Mouse (Mus musculus) limb, embryonic 12.5 days (tissue): Measurements from ENCODE around the gene Sema7a. TPM values are rescaled to one million over a fixed set of nuclear protein-coding genes. Genes with fewer than 3 reads are reported as not detected.

ENCODE experiments used
- ATAC-seq: fragments of 200-750 bp; cut with Nextera tagmentation; 2 replicates; pipeline ENCODE4 v1.8.0; 2017; ENCODE audit warnings: low read depth, moderate TSS enrichment; ENCODE audit not compliant: insufficient number of reproducible peaks, insufficient read depth, low FRiP score, low TSS enrichment
- H3K27ac ChIP-seq: fragments of 300-500 bp; sonication (generic); 2 replicates; pipeline ENCODE4 v1.5.1; 2016; ENCODE audit warnings: mild to moderate bottlenecking, moderate library complexity
- H3K27me3 ChIP-seq: fragments of 300-500 bp; sonication (generic); 2 replicates; pipeline ENCODE4 v1.6.1; 2016; ENCODE audit warnings: mild to moderate bottlenecking, moderate library complexity
- H3K36me3 ChIP-seq: fragments of 300-500 bp; sonication (generic); 2 replicates; pipeline ENCODE4 v1.6.1; 2016; ENCODE audit warnings: mild to moderate bottlenecking, moderate library complexity
- H3K4me1 ChIP-seq: fragments of 300-500 bp; sonication (generic); replicated peaks from 2 replicates; pipeline ENCODE4 v1.6.1; 2016
- H3K4me2 ChIP-seq: fragments of 300-500 bp; sonication (generic); 2 replicates; pipeline ENCODE4 v1.6.1; 2016; ENCODE audit warnings: mild to moderate bottlenecking, moderate library complexity
- H3K4me3 ChIP-seq: fragments of 300-500 bp; sonication (generic); replicated peaks from 2 replicates; pipeline ENCODE4 v1.5.1; 2016; ENCODE audit warnings: mild to moderate bottlenecking
- H3K9ac ChIP-seq: fragments of 300-500 bp; sonication (generic); replicated peaks from 2 replicates; pipeline ENCODE4 v1.6.1; 2016; ENCODE audit warnings: mild to moderate bottlenecking, moderate library complexity
- H3K9me3 ChIP-seq: fragments of 300-500 bp; sonication (generic); 2 replicates; pipeline ENCODE4 v1.6.1; 2016; ENCODE audit warnings: mild to moderate bottlenecking, moderate library complexity
- WGBS: fragments of 180-500 bp; shearing (Covaris S2); methylation state at CpG from one replicate; pipeline ENCODE4 v1.1.7; 2016; 5-methylcytosine and 5-hydroxymethylcytosine counted together
- polyA plus RNA-seq: library from polyadenylated mRNA; unstranded; fragments of >200 nt; fragmentation: Nextera tagmentation; extraction: Ambion mirVana; gene quantifications from 2 replicates; pipeline ENCODE4 v1.2.1, GENCODE M21; 2016

Gene Sema7a
- polyA plus RNA-seq, 1 experiment from 2014 or later: 0.99 TPM

DNA sequence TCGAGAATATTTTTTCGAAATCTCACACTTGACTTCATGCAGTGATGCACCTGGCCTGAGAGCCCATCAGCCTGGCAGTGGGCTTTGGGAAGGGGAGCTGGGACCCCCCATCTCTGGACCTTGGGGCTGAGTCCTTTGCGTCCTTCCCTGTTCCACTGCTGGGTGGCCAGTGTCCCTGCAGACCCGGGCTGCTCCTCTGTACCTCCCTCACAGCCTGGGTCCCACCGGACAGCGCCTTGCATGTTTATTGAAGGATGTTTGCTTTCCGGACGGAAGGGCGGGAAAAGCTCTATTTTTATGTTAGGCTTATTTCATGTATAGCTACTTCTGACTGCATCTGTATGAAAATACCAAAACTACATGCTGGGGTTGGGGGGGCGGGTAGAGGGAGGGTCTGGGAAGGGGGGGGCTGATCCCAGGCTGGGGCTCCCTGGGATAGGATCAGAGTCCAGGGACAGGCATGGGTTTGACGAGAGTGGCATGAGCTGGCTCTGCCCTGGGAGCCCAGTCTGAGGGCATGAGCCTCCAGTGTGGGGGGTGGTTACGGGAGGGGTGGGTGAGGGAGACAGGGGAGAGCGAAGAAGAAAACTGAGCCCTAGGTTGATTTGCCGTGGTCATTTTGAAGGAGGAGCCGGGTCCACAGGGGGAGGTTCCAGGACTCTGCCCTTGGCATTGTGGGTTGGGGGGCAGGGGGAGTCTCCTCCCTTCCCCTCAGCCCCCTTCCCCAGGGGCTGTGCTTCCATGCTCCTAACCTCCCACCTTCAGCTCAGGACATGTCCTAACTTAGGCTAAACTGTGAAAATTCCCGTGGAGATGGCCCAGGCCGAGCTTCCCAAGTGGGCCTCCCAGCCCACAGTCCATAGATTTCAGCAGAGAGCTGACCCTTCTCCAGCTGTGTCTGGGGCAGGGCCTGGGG lies 22.2 kb downstream of the Sema7a start:
- H3K9me3 ChIP-seq: no peaks in the 10 kb centered on the region
- H3K9ac ChIP-seq: no peak overlapping the region
- H3K36me3 ChIP-seq: no peaks in the 10 kb centered on the region
- H3K4me1 ChIP-seq: peaks cover 10% of the 10 kb centered on the region
- no peak for ATAC-seq
- no peaks in the 10 kb centered on the region for H3K27me3 ChIP-seq
- H3K4me2 ChIP-seq: no peak overlapping the region
- 71% methylated on average over 17 of the region's 17 CpGs for WGBS
- no peak overlapping the region for H3K27ac ChIP-seq
- H3K4me3 ChIP-seq: no peak overlapping the region

- no peak overlapping the region for H3K4me3 ChIP-seq
- no peaks in the 10 kb centered on the region for H3K36me3 ChIP-seq
- no peak for ATAC-seq
- H3K27me3 ChIP-seq: no peaks in the 10 kb centered on the region
- H3K4me1 ChIP-seq: peaks cover 10% of the 10 kb centered on the region
- no peak overlapping the region for H3K9ac ChIP-seq
- 85% methylated on average over 4 of the region's 4 CpGs for WGBS
- H3K27ac ChIP-seq: no peak overlapping the region
- H3K4me2 ChIP-seq: no peak overlapping the region
- no peaks in the 10 kb centered on the region for H3K9me3 ChIP-seq
Observed at GRCm38 (mm10) chr9:57963249-57963997, 23.5 kb downstream of the Sema7a start.

DNA sequence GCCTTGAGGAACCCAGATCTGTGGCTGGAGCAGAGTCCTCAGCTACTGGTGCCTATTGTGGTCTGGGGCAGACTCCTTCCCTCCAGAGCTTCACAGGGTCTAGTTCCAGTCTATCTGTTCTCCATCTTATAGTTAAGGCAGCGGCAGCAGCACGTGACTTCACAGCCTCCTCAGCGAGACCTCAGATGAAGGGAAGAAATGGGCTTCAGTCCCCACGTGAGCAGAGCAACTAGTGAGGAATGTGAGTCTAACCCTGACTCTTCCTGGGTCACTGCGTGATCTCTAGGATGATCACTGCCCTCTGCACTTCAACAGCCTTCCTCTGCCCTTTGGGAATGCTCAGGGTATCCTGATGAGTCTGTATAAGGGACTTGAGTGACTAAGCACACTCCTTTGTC lies 24.1 kb downstream of the Sema7a start:
- Histone ChIP-seq H3K4me1 (peaks cover 10% of the 10 kb centered on the region), H3K4me3 (no peak overlapping the region), H3K4me2 (no peak overlapping the region), H3K9ac (no peak overlapping the region), H3K36me3 (no peaks in the 10 kb centered on the region), H3K27ac (no peak overlapping the region), H3K27me3 (no peaks in the 10 kb centered on the region), H3K9me3 (no peaks in the 10 kb centered on the region)
- no peak for ATAC-seq
- WGBS: 83% methylated on average over 5 of the region's 5 CpGs

DNA sequence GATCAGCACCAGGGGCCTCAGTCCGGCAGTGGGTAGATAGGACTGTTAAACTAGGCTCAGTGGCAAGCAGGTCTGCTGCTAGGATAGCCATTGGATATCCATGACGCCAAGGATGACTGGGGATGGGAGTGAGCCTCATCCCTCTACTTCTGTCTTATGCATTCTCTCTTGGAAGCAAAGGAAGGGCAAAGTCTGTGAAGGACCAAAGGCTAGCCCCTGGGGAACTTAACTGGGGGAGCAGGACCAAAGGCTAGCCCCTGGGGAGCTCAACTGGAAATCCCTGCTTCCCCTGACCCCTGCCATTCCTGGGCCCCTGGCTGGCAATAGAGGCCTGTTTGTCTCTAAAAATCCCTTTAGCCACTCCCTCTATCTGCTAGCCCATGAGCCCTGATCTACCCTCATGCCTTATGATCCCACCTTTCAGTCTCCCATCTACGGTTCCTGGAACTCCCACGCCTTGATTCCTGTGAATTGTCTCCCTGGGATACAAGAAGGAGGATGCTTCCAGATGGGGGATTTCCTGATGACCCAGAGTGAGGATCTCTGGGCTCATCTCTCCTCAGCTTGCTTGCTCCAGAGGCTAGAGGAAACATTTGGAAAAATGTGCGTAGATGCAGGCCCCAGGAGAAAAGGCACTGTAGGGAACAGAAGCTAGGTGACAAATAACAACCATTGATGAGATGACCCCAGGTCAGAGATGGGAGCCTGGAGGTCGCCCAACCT lies 24.8 kb downstream of the Sema7a start:
- no peak overlapping the region for H3K9ac ChIP-seq
- no peak overlapping the region for H3K4me3 ChIP-seq
- ATAC-seq: no peak
- no peaks in the 10 kb centered on the region for H3K27me3 ChIP-seq
- WGBS: 76% methylated on average over 6 of the region's 6 CpGs
- H3K4me2 ChIP-seq: no peak overlapping the region
- H3K27ac ChIP-seq: no peak overlapping the region
- H3K4me1 ChIP-seq: peaks cover 13% of the 10 kb centered on the region
- no peaks in the 10 kb centered on the region for H3K9me3 ChIP-seq
- H3K36me3 ChIP-seq: no peaks in the 10 kb centered on the region

GRCm38 (mm10) chr9:57965281-57966185 lies 25.6 kb downstream of the Sema7a start:
- Histone ChIP-seq H3K36me3 (no peaks in the 10 kb centered on the region), H3K27ac (no peak overlapping the region), H3K4me1 (peaks cover 20% of the 10 kb centered on the region), H3K9ac (no peak overlapping the region), H3K27me3 (no peaks in the 10 kb centered on the region), H3K9me3 (no peaks in the 10 kb centered on the region), H3K4me3 (no peak overlapping the region), H3K4me2 (no peak overlapping the region)
- no peak for ATAC-seq
- 59% methylated on average over 12 of the region's 12 CpGs for WGBS

- WGBS: 80% methylated on average over 14 of the region's 14 CpGs
- H3K4me1 ChIP-seq: peaks cover 27% of the 10 kb centered on the region
- H3K27ac ChIP-seq: no peak overlapping the region
- ATAC-seq: no peak
- H3K4me3 ChIP-seq: no peak overlapping the region
- H3K9me3 ChIP-seq: no peaks in the 10 kb centered on the region
- no peaks in the 10 kb centered on the region for H3K27me3 ChIP-seq
- H3K36me3 ChIP-seq: no peaks in the 10 kb centered on the region
- no peak overlapping the region for H3K9ac ChIP-seq
- H3K4me2 ChIP-seq: no peak overlapping the region
Observed at GRCm38 (mm10) chr9:57967237-57967960, 27.5 kb downstream of the Sema7a start.

GRCm38 (mm10) chr9:57968166-57968771 lies 28.4 kb downstream of the Sema7a start:
- Histone ChIP-seq H3K4me3 (no peak overlapping the region), H3K27me3 (no peaks in the 10 kb centered on the region), H3K36me3 (no peaks in the 10 kb centered on the region), H3K27ac (no peak overlapping the region), H3K4me2 (no peak overlapping the region), H3K4me1 (peaks cover 30% of the 10 kb centered on the region), H3K9me3 (no peaks in the 10 kb centered on the region), H3K9ac (no peak overlapping the region)
- WGBS: 90% methylated on average over 9 of the region's 9 CpGs
- no peak for ATAC-seq

GRCm38 (mm10) chr9:57968783-57969542 lies 29.1 kb downstream of the Sema7a start:
- WGBS: 88% methylated on average over 8 of the region's 8 CpGs
- no peaks in the 10 kb centered on the region for H3K36me3 ChIP-seq
- H3K27me3 ChIP-seq: no peaks in the 10 kb centered on the region
- peaks cover 37% of the 10 kb centered on the region for H3K4me1 ChIP-seq
- no peak overlapping the region for H3K27ac ChIP-seq
- no peak overlapping the region for H3K9ac ChIP-seq
- no peak overlapping the region for H3K4me3 ChIP-seq
- H3K9me3 ChIP-seq: no peaks in the 10 kb centered on the region
- H3K4me2 ChIP-seq: no peak overlapping the region
- ATAC-seq: no peak

DNA sequence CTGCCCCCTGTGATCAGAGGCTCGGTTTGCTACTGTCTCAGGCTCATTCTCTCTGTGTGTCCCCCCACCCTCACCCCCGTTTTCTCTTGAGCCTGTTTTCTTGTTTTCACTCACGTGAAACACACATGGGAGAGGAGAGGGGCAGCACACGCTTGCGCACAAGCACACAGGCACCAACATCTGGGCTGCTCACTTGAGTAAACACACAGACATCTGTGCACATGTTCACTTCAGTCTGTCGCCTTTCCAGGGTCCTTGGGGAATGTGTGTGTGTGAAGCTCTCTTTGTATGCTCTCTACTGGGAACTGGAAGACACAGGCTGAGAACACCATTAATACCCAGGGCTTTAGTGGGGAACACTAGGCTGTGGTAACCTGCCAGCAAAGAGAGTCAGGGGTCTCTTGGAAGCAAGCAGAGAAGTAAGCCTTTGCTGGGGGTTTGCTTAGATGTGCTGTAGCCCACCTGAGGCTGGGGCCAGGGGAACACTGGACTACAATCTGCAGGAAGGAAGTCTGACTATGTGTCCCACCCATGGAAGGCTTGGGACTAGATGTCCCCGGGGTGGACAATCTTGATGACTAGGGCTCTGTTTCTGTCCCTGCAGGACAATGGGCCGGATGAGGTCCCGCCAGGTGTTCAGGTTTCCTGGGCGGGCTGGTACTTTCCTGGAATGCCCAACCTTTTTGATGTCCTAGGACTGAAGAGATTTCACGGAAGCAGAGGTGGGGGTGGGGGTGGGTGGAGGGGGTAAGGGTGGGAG lies 30.0 kb downstream of the Sema7a start:
- ATAC-seq: no peak

More for the DNA sequence above, 30.0 kb downstream of the Sema7a start:
- H3K4me1 ChIP-seq: peaks cover 43% of the 10 kb centered on the region
- no peak overlapping the region for H3K9ac ChIP-seq
- no peaks in the 10 kb centered on the region for H3K9me3 ChIP-seq
- H3K4me3 ChIP-seq: no peak overlapping the region
- WGBS: 68% methylated on average over 11 of the region's 11 CpGs
- no peak overlapping the region for H3K27ac ChIP-seq
- H3K4me2 ChIP-seq: no peak overlapping the region
- H3K27me3 ChIP-seq: no peaks in the 10 kb centered on the region
- H3K36me3 ChIP-seq: no peaks in the 10 kb centered on the region
